Mouse (Mus musculus): ENCODE measurements around the gene Bckdha. TPM values are rescaled to one million over a fixed set of nuclear protein-coding genes. Genes with fewer than 3 reads are reported as not detected.

Bckdha gene
- polyA plus RNA-seq, 1 experiment from 2014 or later = 44.0 TPM

- Histone ChIP-seq H3K4me1 (peaks cover 11% of the 10 kb centered on the region), H3K36me3 (replicated peaks) (no peaks in the 10 kb centered on the region), H3K27me3 (ENCODE audit: poor library complexity, severe bottlenecking) (no peaks in the 10 kb centered on the region), H3K4me3 (no peak overlapping the region), H3K9me3 (no peaks in the 10 kb centered on the region), H3K27ac (no peak overlapping the region)
- no peak for DNase-seq (ENCODE audit: extremely low spot score, low spot score)
- WGBS = 93% methylated on average over 12 of the region's 12 CpGs
These were observed 6.5 kb downstream of the Bckdha start for GRCm38 (mm10) chr7:25652244-25652759.

- H3K9me3 ChIP-seq = no peaks in the 10 kb centered on the region
- H3K27me3 ChIP-seq (ENCODE audit: poor library complexity, severe bottlenecking) = no peaks in the 10 kb centered on the region
- DNase-seq (ENCODE audit: extremely low spot score, low spot score) = no peak
- peaks cover 8% of the 10 kb centered on the region; the same call in 1 of the 2 replicates for H3K4me1 ChIP-seq
- WGBS = 94% methylated on average over 8 of the region's 8 CpGs
- no peak overlapping the region for H3K4me3 ChIP-seq
- H3K27ac ChIP-seq = no peak overlapping the region
- no peaks in the 10 kb centered on the region for H3K36me3 ChIP-seq (replicated peaks)
These were observed 7.5 kb downstream of the Bckdha start for GRCm38 (mm10) chr7:25651281-25651680.

- H3K36me3 ChIP-seq (replicated peaks) = no peaks in the 10 kb centered on the region
- H3K27me3 ChIP-seq (ENCODE audit: poor library complexity, severe bottlenecking) = no peaks in the 10 kb centered on the region
- H3K4me1 ChIP-seq = peaks cover 13% of the 10 kb centered on the region
- no peak for DNase-seq (ENCODE audit: extremely low spot score, low spot score)
- no peak overlapping the region for H3K27ac ChIP-seq
- WGBS = 77% methylated on average over 5 of the region's 5 CpGs
- no peaks in the 10 kb centered on the region for H3K9me3 ChIP-seq
- no peak overlapping the region for H3K4me3 ChIP-seq
These were observed 8.9 kb downstream of the Bckdha start for GRCm38 (mm10) chr7:25649839-25650238.

DNA sequence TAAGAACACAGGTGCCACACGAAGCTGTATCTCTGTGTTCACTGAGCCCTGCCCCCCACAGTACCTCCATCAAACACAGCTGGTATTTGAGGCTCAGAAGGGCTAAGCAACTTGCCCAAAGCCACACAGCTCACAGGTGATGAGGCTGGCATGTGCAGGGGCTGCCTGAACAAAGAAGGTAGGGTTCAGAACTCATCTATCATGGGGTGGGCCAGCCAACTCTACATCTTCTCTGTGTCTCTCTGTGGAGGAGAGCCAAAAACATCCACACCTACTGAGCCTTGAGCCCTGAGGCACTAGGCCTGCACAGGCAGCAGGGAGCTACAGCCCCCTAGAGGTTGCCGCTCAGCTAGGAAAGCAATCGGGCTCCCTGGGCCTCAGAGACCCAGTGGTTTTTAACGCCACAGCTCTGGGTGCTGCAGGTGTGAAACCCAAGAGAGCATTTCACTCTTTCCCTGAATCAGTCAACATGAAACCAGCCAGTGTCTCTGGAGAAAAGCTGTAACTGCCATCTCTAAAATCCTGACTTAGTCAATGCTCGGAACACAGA, 11.1 kb downstream of the Bckdha start:
- Histone ChIP-seq H3K4me3 (no peak overlapping the region), H3K36me3 (replicated peaks) (no peaks in the 10 kb centered on the region), H3K27me3 (ENCODE audit: poor library complexity, severe bottlenecking) (no peaks in the 10 kb centered on the region), H3K9me3 (no peaks in the 10 kb centered on the region), H3K27ac (no peak overlapping the region), H3K4me1 (peaks cover 15% of the 10 kb centered on the region)
- DNase-seq (ENCODE audit: extremely low spot score, low spot score) = no peak
- 63% methylated on average over 5 of the region's 5 CpGs for WGBS

DNA sequence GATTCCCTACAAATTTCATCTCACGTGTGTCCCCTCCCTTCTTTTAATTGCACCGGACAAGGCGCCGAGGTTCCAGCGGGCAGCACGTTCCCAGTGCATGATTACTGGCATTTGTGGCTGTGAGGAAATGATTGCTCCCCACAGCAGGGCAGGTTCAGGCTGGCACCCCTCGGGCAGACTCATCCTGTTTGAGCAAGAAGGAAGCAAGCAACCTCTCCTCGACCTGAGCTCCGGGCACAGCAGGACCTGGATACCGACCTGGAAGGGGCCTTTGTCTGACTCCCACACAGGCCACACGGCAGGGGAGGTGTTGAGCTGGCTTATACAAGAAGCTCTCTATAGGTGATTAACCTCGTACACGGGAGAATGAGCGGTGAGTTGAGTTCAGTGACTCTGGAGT, 13.7 kb downstream of the Bckdha start:
- Histone ChIP-seq H3K36me3 (replicated peaks) (0 out of 2 replicates have a peak, but pooled peaks cover 3% of the 10 kb centered on the region), H3K4me3 (no peak overlapping the region), H3K4me1 (peaks cover 15% of the 10 kb centered on the region), H3K27me3 (ENCODE audit: poor library complexity, severe bottlenecking) (no peaks in the 10 kb centered on the region), H3K27ac (no peak overlapping the region), H3K9me3 (no peaks in the 10 kb centered on the region)
- no peak for DNase-seq (ENCODE audit: extremely low spot score, low spot score)
- 45% methylated on average over 14 of the region's 14 CpGs for WGBS

- WGBS = 76% methylated on average over 4 of the region's 4 CpGs
- Histone ChIP-seq H3K4me3 (no peak overlapping the region), H3K36me3 (replicated peaks) (peaks cover 6% of the 10 kb centered on the region; the same call in 1 of the 2 replicates), H3K9me3 (no peaks in the 10 kb centered on the region), H3K27ac (no peak overlapping the region), H3K27me3 (ENCODE audit: poor library complexity, severe bottlenecking) (no peaks in the 10 kb centered on the region), H3K4me1 (peaks cover 14% of the 10 kb centered on the region)
- no peak for DNase-seq (ENCODE audit: extremely low spot score, low spot score)
These were observed 14.2 kb downstream of the Bckdha start for GRCm38 (mm10) chr7:25644631-25645030.

DNA sequence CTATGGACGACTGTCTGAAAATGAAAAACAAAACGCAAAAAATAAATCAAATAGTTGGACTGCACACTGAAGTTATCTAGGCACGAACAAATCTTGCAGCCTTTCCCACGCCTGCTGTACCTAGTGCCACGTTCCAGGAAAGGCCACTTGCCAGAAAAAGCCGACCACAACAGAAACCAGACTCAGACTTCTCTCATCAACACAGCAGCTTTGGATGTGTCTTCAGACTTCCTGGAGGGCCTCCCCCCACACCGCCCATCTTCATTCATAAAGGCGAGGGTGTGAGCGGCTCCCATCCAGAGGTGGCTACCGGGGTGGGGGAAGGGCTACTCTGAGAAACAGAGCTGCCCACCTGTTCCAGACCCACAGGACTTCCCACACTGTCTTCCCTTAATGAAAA, 14.6 kb downstream of the Bckdha start:
- WGBS = 82% methylated on average over 10 of the region's 10 CpGs
- Histone ChIP-seq H3K27ac (no peak overlapping the region), H3K4me3 (no peak overlapping the region), H3K36me3 (replicated peaks) (peaks cover 6% of the 10 kb centered on the region; the same call in 1 of the 2 replicates), H3K4me1 (peaks cover 12% of the 10 kb centered on the region), H3K9me3 (no peaks in the 10 kb centered on the region), H3K27me3 (ENCODE audit: poor library complexity, severe bottlenecking) (no peaks in the 10 kb centered on the region)
- DNase-seq (ENCODE audit: extremely low spot score, low spot score) = no peak

DNA sequence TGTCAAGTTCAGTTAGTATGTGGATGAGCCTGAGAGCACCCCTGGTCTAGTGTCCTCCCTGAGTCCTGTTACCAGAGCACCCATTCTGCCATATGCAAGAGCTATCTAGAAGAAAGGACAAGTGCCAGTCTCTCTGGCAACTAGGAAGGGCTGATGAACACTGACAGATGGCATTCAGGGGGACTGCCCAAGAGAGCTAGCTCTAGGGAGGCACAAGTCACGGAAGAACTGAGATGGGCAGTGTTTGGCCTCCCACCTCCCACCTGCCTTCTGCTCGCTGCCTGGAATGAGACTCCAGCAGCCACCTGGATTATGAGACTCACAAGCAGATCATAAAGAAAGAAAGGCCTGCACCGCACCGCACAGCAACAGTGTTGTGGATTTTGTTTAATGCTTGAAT, 19.0 kb downstream of the Bckdha start:
- Histone ChIP-seq H3K9me3 (no peaks in the 10 kb centered on the region), H3K4me3 (no peak overlapping the region), H3K36me3 (replicated peaks) (peaks cover 18% of the 10 kb centered on the region; the same call in 1 of the 2 replicates), H3K27ac (no peak overlapping the region), H3K4me1 (peaks cover under 1% of the 10 kb centered on the region), H3K27me3 (ENCODE audit: poor library complexity, severe bottlenecking) (no peaks in the 10 kb centered on the region)
- no peak for DNase-seq (ENCODE audit: extremely low spot score, low spot score)
- WGBS = 89% methylated on average over 4 of the region's 4 CpGs

- H3K36me3 ChIP-seq (replicated peaks) = peaks cover 20% of the 10 kb centered on the region; the same call in 1 of the 2 replicates
- no peaks in the 10 kb centered on the region for H3K9me3 ChIP-seq
- no peak overlapping the region for H3K27ac ChIP-seq
- H3K4me3 ChIP-seq = no peak overlapping the region
- no peaks in the 10 kb centered on the region; the same call in 1 of the 2 replicates for H3K4me1 ChIP-seq
- WGBS = 92% methylated on average over 5 of the region's 5 CpGs
- no peaks in the 10 kb centered on the region for H3K27me3 ChIP-seq (ENCODE audit: poor library complexity, severe bottlenecking)
- DNase-seq (ENCODE audit: extremely low spot score, low spot score) = no peak
These were observed 21.7 kb downstream of the Bckdha start for GRCm38 (mm10) chr7:25637099-25637498.

DNA sequence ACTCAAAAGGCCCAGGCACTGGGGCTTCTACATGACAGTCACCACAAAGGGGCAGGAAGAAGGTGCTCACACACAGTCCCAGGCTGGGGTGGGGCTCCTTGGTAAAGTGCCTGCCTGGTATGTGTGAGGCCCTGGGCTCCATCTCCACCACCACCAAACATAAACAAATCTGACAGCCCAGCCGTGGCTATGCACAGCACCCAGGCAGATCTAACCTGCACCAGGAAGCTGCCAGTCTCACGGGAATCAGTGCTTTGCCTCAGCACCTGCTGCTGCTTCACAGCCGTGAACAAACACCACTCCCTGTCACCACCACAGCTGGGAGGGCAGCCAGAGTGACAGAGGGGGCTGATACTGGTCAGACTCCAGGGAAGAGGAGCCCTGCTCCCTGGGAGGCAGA, 22.4 kb downstream of the Bckdha start:
- Histone ChIP-seq H3K36me3 (replicated peaks) (peaks cover 21% of the 10 kb centered on the region), H3K4me3 (no peak overlapping the region), H3K27me3 (ENCODE audit: poor library complexity, severe bottlenecking) (no peaks in the 10 kb centered on the region), H3K9me3 (no peaks in the 10 kb centered on the region), H3K4me1 (no peaks in the 10 kb centered on the region; the same call in 1 of the 2 replicates), H3K27ac (no peak overlapping the region)
- 79% methylated on average over 3 of the region's 3 CpGs for WGBS
- DNase-seq (ENCODE audit: extremely low spot score, low spot score) = no peak

- no peaks in the 10 kb centered on the region for H3K9me3 ChIP-seq
- H3K4me1 ChIP-seq = peaks cover 6% of the 10 kb centered on the region
- peaks cover 17% of the 10 kb centered on the region for H3K27me3 ChIP-seq (ENCODE audit: poor library complexity, severe bottlenecking)
- no peak overlapping the region for H3K4me3 ChIP-seq
- H3K36me3 ChIP-seq (replicated peaks) = peaks cover 25% of the 10 kb centered on the region
- no peak overlapping the region for H3K27ac ChIP-seq
- DNase-seq (ENCODE audit: extremely low spot score, low spot score) = no peak
- WGBS = 92% methylated on average over 5 of the region's 5 CpGs
These were observed 26.1 kb downstream of the Bckdha start for GRCm38 (mm10) chr7:25632679-25633078.

DNA sequence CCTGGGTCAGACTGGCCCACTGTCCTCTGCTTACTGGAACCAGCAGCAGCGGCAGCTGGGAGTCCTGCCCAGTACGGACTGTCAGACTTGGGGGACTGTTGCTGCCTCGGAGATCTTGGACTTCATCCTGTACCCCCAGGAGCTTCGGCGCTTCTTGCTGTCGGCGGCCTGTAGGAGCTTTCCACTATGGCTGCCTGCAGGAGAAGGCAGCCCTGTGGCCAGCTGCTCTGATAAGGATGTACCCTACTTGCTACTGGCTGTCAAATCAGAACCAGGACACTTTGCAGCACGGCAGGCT, 30.5 kb downstream of the Bckdha start:
- WGBS = 70% methylated on average over 8 of the region's 8 CpGs
- Histone ChIP-seq H3K27me3 (ENCODE audit: poor library complexity, severe bottlenecking) (peaks cover 33% of the 10 kb centered on the region), H3K4me1 (peaks cover 17% of the 10 kb centered on the region), H3K27ac (no peak overlapping the region), H3K36me3 (replicated peaks) (peaks cover 36% of the 10 kb centered on the region), H3K4me3 (peak overlapping the region; percentile 48; the same call in 1 of the 2 replicates), H3K9me3 (no peaks in the 10 kb centered on the region)
- no peak for DNase-seq (ENCODE audit: extremely low spot score, low spot score)

GRCm38 (mm10) chr7:25627431-25628322, 31.1 kb downstream of the Bckdha start:
- H3K9me3 ChIP-seq = no peaks in the 10 kb centered on the region
- H3K4me3 ChIP-seq = peak overlapping the region; percentile 48
- WGBS = 18% methylated on average over 38 of the region's 38 CpGs
- DNase-seq (ENCODE audit: extremely low spot score, low spot score) = peak; percentile 41
- peaks cover 34% of the 10 kb centered on the region for H3K36me3 ChIP-seq (replicated peaks)
- H3K27ac ChIP-seq = peak overlapping the region; percentile 62
- H3K4me1 ChIP-seq = peaks cover 17% of the 10 kb centered on the region
- H3K27me3 ChIP-seq (ENCODE audit: poor library complexity, severe bottlenecking) = peaks cover 33% of the 10 kb centered on the region
